Mouse (Mus musculus) ES-Bruce4 (cell line): ENCODE data around the gene Ugt1a8.

Experiments used
- CTCF ChIP-seq: IDR thresholded peaks from one replicate; pipeline ENCODE4 v1.8.1; 2011; ENCODE audit warnings: low read depth, low read length
- EP300 ChIP-seq: IDR thresholded peaks from 2 replicates; pipeline ENCODE4 v1.6.1; 2011; ENCODE audit warnings: low read depth, low read length; ENCODE audit not compliant: insufficient read depth

GRCm38 (mm10) chr1:88250023-88250422 is 162.4 kb downstream of the Ugt1a8 start:
- TF ChIP-seq CTCF (no peak), EP300 (no peak)
